In the genomic region with DNA sequence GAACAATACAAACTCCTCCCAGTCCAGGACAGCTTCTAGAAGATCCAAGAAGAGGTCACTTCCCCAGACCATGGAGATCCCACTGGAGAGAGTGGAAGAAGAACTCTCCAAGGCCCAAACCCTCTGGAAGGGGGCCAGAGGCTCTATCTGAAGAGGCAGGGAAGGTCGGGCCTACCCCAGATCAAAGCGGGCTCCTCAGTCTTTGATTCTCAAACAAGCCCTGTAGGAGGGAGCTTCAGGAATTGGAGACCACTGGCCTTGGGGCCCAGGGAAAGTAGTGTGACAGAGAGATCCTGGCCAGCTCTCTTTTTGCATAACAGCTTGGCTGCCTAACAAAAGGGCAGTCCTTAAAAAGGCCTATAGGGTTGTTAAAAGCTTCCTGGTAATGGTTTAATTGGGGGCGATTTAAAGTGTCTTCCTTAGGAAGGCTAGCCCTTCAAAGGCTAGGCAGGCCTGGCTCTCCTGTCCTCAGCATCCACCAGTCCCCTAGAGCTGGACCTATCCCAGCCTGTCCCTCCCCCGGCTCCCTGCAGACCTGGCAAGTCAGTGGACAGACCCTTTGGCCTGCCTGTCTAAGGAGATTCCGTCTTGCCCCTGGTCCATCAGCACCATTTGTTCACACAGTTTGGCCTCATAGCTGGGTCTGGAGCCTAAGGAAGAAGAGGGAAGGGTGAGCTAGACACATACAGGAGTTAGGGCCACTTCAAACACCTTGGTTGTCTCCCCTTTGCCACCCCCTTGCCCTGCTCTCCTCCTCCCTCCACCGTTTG, we compare ENCODE assay signal across 12 mouse cellular contexts. TPM values are rescaled to one million over a fixed set of nuclear protein-coding genes. Genes with fewer than 3 reads are reported as not detected.
A peak's percentile ranks its signal among the peaks of the same experiment; 100 is the strongest.
DNase-seq lines count a peak whose midpoint lies in the region; ATAC-seq lines count a peak whose summit lies in the region.
"Had no signal": no experiment of that assay in that cellular context is flagged by ENCODE, and none has a peak within 500 bp of the region (broad histone marks: within the 10 kb centered on the region; RNA-seq: fewer than 3 reads in every experiment).

No protein-coding gene starts in this region.

- 0 out of 2 replicates have a peak overlapping the region, but pooled peaks have one; percentile 6 for H3K9ac ChIP-seq in heart, embryonic 12.5 days
- H3K9ac ChIP-seq in stomach, embryonic 15.5 days = no peak overlapping the region
- H3K9ac ChIP-seq: embryonic facial prominence, embryonic 13.5 days; hindbrain, embryonic 12.5 days had no signal

- peaks cover 62% of the 10 kb centered on the region for H3K4me1 ChIP-seq in heart, embryonic 12.5 days (replicated peaks)
- H3K4me1 ChIP-seq in stomach, embryonic 15.5 days = peaks cover 43% of the 10 kb centered on the region

- H3K4me3 ChIP-seq in heart, embryonic 12.5 days = no peak overlapping the region
- no peak overlapping the region for H3K4me3 ChIP-seq in stomach, embryonic 15.5 days (replicated peaks)
- H3K4me3 ChIP-seq: embryonic facial prominence, embryonic 13.5 days; hindbrain, embryonic 12.5 days had no signal

- H3K4me2 ChIP-seq in heart, embryonic 12.5 days = no peak overlapping the region
- no peak overlapping the region for H3K4me2 ChIP-seq in stomach, embryonic 15.5 days
- H3K4me2 ChIP-seq: embryonic facial prominence, embryonic 13.5 days; hindbrain, embryonic 12.5 days had no signal

- ATAC-seq in heart, embryonic 12.5 days (ENCODE audit: insufficient number of reproducible peaks, low FRiP score) = no peak
- 0 out of 2 replicates have a peak, but pooled peaks have one; percentile 2 for ATAC-seq in erythroblast, adult 5-6 weeks (replicated peaks; ENCODE audit: low FRiP score, poor library complexity, severe bottlenecking)
- no peak for ATAC-seq in stomach, embryonic 15.5 days (ENCODE audit: insufficient read depth, low FRiP score, low read depth)

- peak overlapping the region; percentile 73 for H3K27ac ChIP-seq in heart, embryonic 12.5 days (ENCODE audit: poor library complexity, severe bottlenecking)
- 0 out of 2 replicates have a peak overlapping the region, but pooled peaks have one; percentile 14 for H3K27ac ChIP-seq in stomach, embryonic 15.5 days
- H3K27ac ChIP-seq: embryonic facial prominence, embryonic 13.5 days; hindbrain, embryonic 12.5 days had no signal

- H3K9me3 ChIP-seq in heart, embryonic 12.5 days (replicated peaks) = no peaks in the 10 kb centered on the region
- H3K9me3 ChIP-seq in stomach, embryonic 15.5 days = no peaks in the 10 kb centered on the region
- H3K9me3 ChIP-seq: embryonic facial prominence, embryonic 13.5 days; hindbrain, embryonic 12.5 days had no signal

- H3K27me3 ChIP-seq in heart, embryonic 12.5 days (replicated peaks) = peaks cover 8% of the 10 kb centered on the region
- H3K27me3 ChIP-seq in stomach, embryonic 15.5 days (replicated peaks) = no peaks in the 10 kb centered on the region

- no peak for DNase-seq in heart, adult 18-20 months
- peak; percentile 52 for DNase-seq in testis, postnatal 10 days (ENCODE audit: low spot score)
- no peak for DNase-seq in testis, postnatal 14 days (ENCODE audit: low spot score)
- no peak for DNase-seq in c-Kit-positive CD71-positive TER-119-positive erythroid progenitor cells, embryonic 14.5 days (ENCODE audit: low spot score)
- DNase-seq in layer of hippocampus, adult 9-10 months (ENCODE audit: low spot score) = no peak
- DNase-seq: cerebellum, adult 8-10 months; gastrocnemius, postnatal 25 days had no signal

- WGBS in heart, embryonic 12.5 days = 37% methylated on average over 6 of the region's 6 CpGs
- WGBS in stomach, embryonic 15.5 days = 57% methylated on average over 6 of the region's 6 CpGs

- no peaks in the 10 kb centered on the region for H3K36me3 ChIP-seq in heart, embryonic 12.5 days
- no peaks in the 10 kb centered on the region for H3K36me3 ChIP-seq in stomach, embryonic 15.5 days
- H3K36me3 ChIP-seq: embryonic facial prominence, embryonic 13.5 days; hindbrain, embryonic 12.5 days had no signal

RNA-seq across cellular contexts. Expression of gene Zfp36l2, which starts 35.4 kb away (rescaled TPM):
- 10.3 and 10.5 TPM in 2 replicates for polyA plus RNA-seq in heart, embryonic 12.5 days (2016; fragmentation: Nextera tagmentation; extraction: Ambion mirVana)
- 10 to 100 TPM; 18.7 to 22.8 TPM for total RNA-seq in heart, adult 18-20 months (2021)
- 50.2 and 57.8 TPM in 2 replicates for total RNA-seq in erythroblast, adult 5-6 weeks (2015; ENCODE audit: low replicate concordance)
- 23.0 and 25.8 TPM in 2 replicates for total RNA-seq in erythroblast, adult 5-6 weeks (2017; ENCODE audit: low replicate concordance)
- polyA plus RNA-seq in stomach, embryonic 15.5 days (2015; fragmentation: Nextera tagmentation; extraction: Ambion mirVana) = 24.6 and 25.7 TPM in 2 replicates
